In genomic region chr14:14703346-14703871, GRCm38 (mm10) we compare ENCODE assay signal across 8 mouse cellular contexts. TPM values are rescaled to one million over a fixed set of nuclear protein-coding genes. Genes with fewer than 3 reads are reported as not detected.
DNase-seq lines count a peak whose midpoint lies in the region; ATAC-seq lines count a peak whose summit lies in the region.

No protein-coding gene starts in this region.

- peak; percentile 78 to 90 for DNase-seq in adrenal gland, adult (ENCODE audit: inconsistent age in 2 of 2, low spot score in 1 of 2)
- DNase-seq in kidney, postnatal 10 days = peak; percentile 76
- peak; percentile 77 for DNase-seq in neural tube, embryonic 11.5 days (ENCODE audit: low spot score)
- peak; percentile 47 to 64 for DNase-seq in urinary bladder, postnatal 4 days (ENCODE audit: low spot score in 2 of 2)

- peak overlapping the region; percentile 64 for H3K4me2 ChIP-seq in embryonic facial prominence, embryonic 13.5 days
- peak overlapping the region; percentile 78 for H3K4me2 ChIP-seq in heart, embryonic 15.5 days
- H3K4me2 ChIP-seq in liver, embryonic 16.5 days (ENCODE audit: low read depth, low read length) = peak overlapping the region; percentile 93
- peak overlapping the region; percentile 62 for H3K4me2 ChIP-seq in neural tube, embryonic 11.5 days (ENCODE audit: low read depth)

- peak; percentile 4 for ATAC-seq in CD4-positive, CD25-positive, alpha-beta regulatory T cell, adult 4 months
- peak; percentile 23 for ATAC-seq in embryonic facial prominence, embryonic 13.5 days (ENCODE audit: insufficient number of reproducible peaks, insufficient read depth, low FRiP score, low TSS enrichment, low read depth)
- ATAC-seq in heart, embryonic 15.5 days (replicated peaks; ENCODE audit: insufficient number of reproducible peaks, insufficient read depth, low FRiP score, low read depth) = peak; percentile 53
- peak; percentile 30 for ATAC-seq in liver, embryonic 16.5 days (ENCODE audit: low read depth)
- peak; percentile 62 for ATAC-seq in neural tube, embryonic 11.5 days (ENCODE audit: insufficient read depth, low FRiP score, low TSS enrichment)

- peak overlapping the region; percentile 98 for H3K9ac ChIP-seq in embryonic facial prominence, embryonic 13.5 days
- H3K9ac ChIP-seq in heart, embryonic 15.5 days = peak overlapping the region; percentile 95
- H3K9ac ChIP-seq in liver, embryonic 16.5 days (ENCODE audit: low read depth, low read length) = peak overlapping the region; percentile 80
- H3K9ac ChIP-seq in neural tube, embryonic 11.5 days (ENCODE audit: low read length) = peak overlapping the region; percentile 97

- H3K4me3 ChIP-seq in embryonic facial prominence, embryonic 13.5 days = peak overlapping the region; percentile 91
- peak overlapping the region; percentile 89 for H3K4me3 ChIP-seq in heart, embryonic 15.5 days
- H3K4me3 ChIP-seq in liver, embryonic 16.5 days (ENCODE audit: low read depth, low read length) = peak overlapping the region; percentile 79
- peak overlapping the region; percentile 66 for H3K4me3 ChIP-seq in neural tube, embryonic 11.5 days (ENCODE audit: low read depth, low read length)

- peaks cover 16% of the 10 kb centered on the region for H3K4me1 ChIP-seq in embryonic facial prominence, embryonic 13.5 days
- H3K4me1 ChIP-seq in heart, embryonic 15.5 days (replicated peaks) = peaks cover 5% of the 10 kb centered on the region
- H3K4me1 ChIP-seq in liver, embryonic 16.5 days (ENCODE audit: control insufficient read depth, low read depth, low read length) = peaks cover 9% of the 10 kb centered on the region
- H3K4me1 ChIP-seq in neural tube, embryonic 11.5 days (ENCODE audit: control insufficient read depth, insufficient read depth, low read length) = peaks cover 13% of the 10 kb centered on the region

- peak overlapping the region; percentile 98 for H3K27ac ChIP-seq in embryonic facial prominence, embryonic 13.5 days
- H3K27ac ChIP-seq in heart, embryonic 15.5 days = peak overlapping the region; percentile 96
- H3K27ac ChIP-seq in liver, embryonic 16.5 days (ENCODE audit: low read length) = peak overlapping the region; percentile 77
- peak overlapping the region; percentile 98 for H3K27ac ChIP-seq in neural tube, embryonic 11.5 days (ENCODE audit: low read depth, low read length)

- H3K36me3 ChIP-seq in embryonic facial prominence, embryonic 13.5 days = peaks cover 2% of the 10 kb centered on the region
- H3K36me3 ChIP-seq in heart, embryonic 15.5 days = no peaks in the 10 kb centered on the region
- H3K36me3 ChIP-seq in liver, embryonic 16.5 days (ENCODE audit: control insufficient read depth, insufficient read depth) = no peaks in the 10 kb centered on the region
- H3K36me3 ChIP-seq in neural tube, embryonic 11.5 days (ENCODE audit: control insufficient read depth, insufficient read depth, low read length) = no peaks in the 10 kb centered on the region

- WGBS in embryonic facial prominence, embryonic 13.5 days = under 1% methylated on average over 48 of the region's 60 CpGs
- under 1% methylated on average over 58 of the region's 60 CpGs for WGBS in heart, embryonic 15.5 days
- under 1% methylated on average over 49 of the region's 60 CpGs for WGBS in liver, embryonic 16.5 days (ENCODE audit: insufficient replicate concordance)
- WGBS in neural tube, embryonic 11.5 days = under 1% methylated on average over 52 of the region's 60 CpGs

- no peaks in the 10 kb centered on the region for H3K9me3 ChIP-seq in embryonic facial prominence, embryonic 13.5 days
- no peaks in the 10 kb centered on the region for H3K9me3 ChIP-seq in heart, embryonic 15.5 days (replicated peaks)
- H3K9me3 ChIP-seq in liver, embryonic 16.5 days (replicated peaks; ENCODE audit: control insufficient read depth, low read length) = no peaks in the 10 kb centered on the region
- H3K9me3 ChIP-seq in neural tube, embryonic 11.5 days (ENCODE audit: control insufficient read depth, low read length) = no peaks in the 10 kb centered on the region

- no peaks in the 10 kb centered on the region for H3K27me3 ChIP-seq in embryonic facial prominence, embryonic 13.5 days
- no peaks in the 10 kb centered on the region for H3K27me3 ChIP-seq in heart, embryonic 15.5 days
- H3K27me3 ChIP-seq in liver, embryonic 16.5 days (ENCODE audit: control insufficient read depth, insufficient read depth, low read depth, low read length) = no peaks in the 10 kb centered on the region
- H3K27me3 ChIP-seq in neural tube, embryonic 11.5 days (ENCODE audit: control insufficient read depth, insufficient read depth, low read length) = no peaks in the 10 kb centered on the region

RNA-seq across cellular contexts. Expression of gene Slc4a7, which starts 1.3 kb away (rescaled TPM):
- 10 to 100 TPM; 33.7 to 34.8 TPM for polyA plus RNA-seq in CD4-positive, CD25-positive, alpha-beta regulatory T cell, adult 4 months (2017; shearing (Covaris generic))
- 22.2 and 23.3 TPM in 2 replicates for polyA plus RNA-seq in embryonic facial prominence, embryonic 13.5 days (2015; fragmentation: Nextera tagmentation; extraction: Ambion mirVana)
- polyA plus RNA-seq in heart, embryonic 15.5 days (2015; fragmentation: Nextera tagmentation; extraction: Ambion mirVana) = 9.9 and 12.6 TPM in 2 replicates
- 2.9 and 3.1 TPM in 2 replicates for polyA plus RNA-seq in liver, embryonic 16.5 days (2015; fragmentation: Nextera tagmentation; extraction: Ambion mirVana)
- 24.0 and 24.6 TPM in 2 replicates for polyA plus RNA-seq in neural tube, embryonic 11.5 days (2014; fragmentation: Nextera tagmentation; extraction: Ambion mirVana)

Comparison
In these comparisons a context has a peak if more than half of its experiments do, and no peak if none do; other contexts are left out.
1. Peak in every context shown above with its lines: DNase-seq, ATAC-seq, H3K4me3 ChIP-seq and H3K27ac ChIP-seq.
2. ATAC-seq: peak in every context shown above with its lines; median percentile 62 in neural tube, embryonic 11.5 days; 53 in heart, embryonic 15.5 days; 30 in liver, embryonic 16.5 days; 23 in embryonic facial prominence, embryonic 13.5 days; 4 in CD4-positive, CD25-positive, alpha-beta regulatory T cell, adult 4 months.